Mouse (Mus musculus): ENCODE measurements around the gene Trmt10a. TPM values are rescaled to one million over a fixed set of nuclear protein-coding genes. Genes with fewer than 3 reads are reported as not detected.

Gene Trmt10a
- total RNA-seq (2021), result 1 to 10 TPM; 5.1 to 7.9 TPM
- long read RNA-seq, experiment 1, full-length matches to known transcripts, result 3 of 5 reads
- long read RNA-seq, experiment 1, partial matches to known transcripts, result 0 of 5 reads
- long read RNA-seq, experiment 1, other reads (novel, unspliced or antisense), result 2 of 5 reads
- long read RNA-seq, experiment 2, full-length matches to known transcripts, result 4 of 8 reads
- long read RNA-seq, experiment 2, partial matches to known transcripts, result 0 of 8 reads
- long read RNA-seq, experiment 2, other reads (novel, unspliced or antisense), result 4 of 8 reads

GRCm38 (mm10) chr3:138143315-138144059 is at the start of gene Trmt10a:
Gene Trmt10a, plus strand, starts transcription at chr3:138143448.
- DNase-seq (ENCODE audit: low spot score in 2 of 2), result peak; percentile 98 to 99

- DNase-seq (ENCODE audit: low spot score in 2 of 2), result peak; percentile 43 to 76
Observed at GRCm38 (mm10) chr3:138095301-138095700, 47.9 kb upstream of the Trmt10a start.

- DNase-seq (ENCODE audit: low spot score in 2 of 2), result peak in 1 of 2 experiments; percentile 17
Observed at GRCm38 (mm10) chr3:138095718-138096117, 47.5 kb upstream of the Trmt10a start.

GRCm38 (mm10) chr3:138096263-138097028 is 46.8 kb upstream of the Trmt10a start:
- DNase-seq (ENCODE audit: low spot score in 2 of 2), result no peak

GRCm38 (mm10) chr3:138097718-138098117 is 45.5 kb upstream of the Trmt10a start:
- no peak for DNase-seq (ENCODE audit: low spot score in 2 of 2)

- no peak for DNase-seq (ENCODE audit: low spot score in 2 of 2)
Observed at GRCm38 (mm10) chr3:138101936-138102335, 41.3 kb upstream of the Trmt10a start.

- no peak for DNase-seq (ENCODE audit: low spot score in 2 of 2)
Observed at GRCm38 (mm10) chr3:138103690-138104089, 39.6 kb upstream of the Trmt10a start.

- no peak for DNase-seq (ENCODE audit: low spot score in 2 of 2)
Observed at GRCm38 (mm10) chr3:138105056-138105455, 38.2 kb upstream of the Trmt10a start.

GRCm38 (mm10) chr3:138106887-138107286 is 36.4 kb upstream of the Trmt10a start:
- no peak for DNase-seq (ENCODE audit: low spot score in 2 of 2)

- no peak for DNase-seq (ENCODE audit: low spot score in 2 of 2)
Observed at GRCm38 (mm10) chr3:138110910-138111782, 32.1 kb upstream of the Trmt10a start.

- no peak for DNase-seq (ENCODE audit: low spot score in 2 of 2)
Observed at GRCm38 (mm10) chr3:138114106-138114505, 29.1 kb upstream of the Trmt10a start.

- DNase-seq (ENCODE audit: low spot score in 2 of 2), result no peak
Observed at GRCm38 (mm10) chr3:138116871-138117270, 26.4 kb upstream of the Trmt10a start.

- DNase-seq (ENCODE audit: low spot score in 2 of 2), result no peak
Observed at GRCm38 (mm10) chr3:138118392-138118791, 24.9 kb upstream of the Trmt10a start.

GRCm38 (mm10) chr3:138118831-138119230 is 24.4 kb upstream of the Trmt10a start:
- DNase-seq (ENCODE audit: low spot score in 2 of 2), result no peak

GRCm38 (mm10) chr3:138119444-138120105 is 23.7 kb upstream of the Trmt10a start:
- no peak for DNase-seq (ENCODE audit: low spot score in 2 of 2)

GRCm38 (mm10) chr3:138121461-138121860 is 21.8 kb upstream of the Trmt10a start:
- no peak for DNase-seq (ENCODE audit: low spot score in 2 of 2)

GRCm38 (mm10) chr3:138123842-138124241 is 19.4 kb upstream of the Trmt10a start:
- no peak for DNase-seq (ENCODE audit: low spot score in 2 of 2)

- DNase-seq (ENCODE audit: low spot score in 2 of 2), result no peak
Observed at GRCm38 (mm10) chr3:138129110-138129509, 14.1 kb upstream of the Trmt10a start.

- no peak for DNase-seq (ENCODE audit: low spot score in 2 of 2)
Observed at GRCm38 (mm10) chr3:138130692-138131091, 12.6 kb upstream of the Trmt10a start.

- DNase-seq (ENCODE audit: low spot score in 2 of 2), result no peak
Observed at GRCm38 (mm10) chr3:138131168-138131567, 12.1 kb upstream of the Trmt10a start.

All from layer of hippocampus, postnatal 14 days (tissue).